Mouse (Mus musculus) CD4-positive, CD25-positive, alpha-beta regulatory T cell, adult 2 months (primary cell): Measurements from ENCODE around the gene Smg7.

Experiments used
- DNase-seq: peaks from one replicate; pipeline ENCODE4 v3.0.0-alpha.2; 2012; ENCODE audit warnings: low read depth, low spot score

Smg7 gene

GRCm38 (mm10) chr1:152840343-152840742 lies 62.1 kb downstream of the Smg7 start:
- no peak for DNase-seq

- no peak for DNase-seq
Measured at GRCm38 (mm10) chr1:152838841-152839240, 63.6 kb downstream of the Smg7 start.

GRCm38 (mm10) chr1:152838026-152838702 lies 64.3 kb downstream of the Smg7 start:
- DNase-seq = no peak

- no peak for DNase-seq
Measured at GRCm38 (mm10) chr1:152835061-152835460, 67.4 kb downstream of the Smg7 start.

- DNase-seq = no peak
Measured at GRCm38 (mm10) chr1:152832316-152832715, 70.1 kb downstream of the Smg7 start.

- no peak for DNase-seq
Measured at GRCm38 (mm10) chr1:152831619-152832018, 70.8 kb downstream of the Smg7 start.

- DNase-seq = no peak
Measured at GRCm38 (mm10) chr1:152831003-152831402, 71.4 kb downstream of the Smg7 start.

- no peak for DNase-seq
Measured at GRCm38 (mm10) chr1:152830054-152830453, 72.4 kb downstream of the Smg7 start.

GRCm38 (mm10) chr1:152828637-152829355 lies 73.7 kb downstream of the Smg7 start:
- DNase-seq = no peak

- no peak for DNase-seq
Measured at GRCm38 (mm10) chr1:152828168-152828567, 74.3 kb downstream of the Smg7 start.

- DNase-seq = no peak
Measured at GRCm38 (mm10) chr1:152826446-152826845, 76.0 kb downstream of the Smg7 start.

- no peak for DNase-seq
Measured at GRCm38 (mm10) chr1:152824206-152824605, 78.2 kb downstream of the Smg7 start.

- DNase-seq = no peak
Measured at GRCm38 (mm10) chr1:152821746-152822145, 80.7 kb downstream of the Smg7 start.

- no peak for DNase-seq
Measured at GRCm38 (mm10) chr1:152820911-152821695, 81.3 kb downstream of the Smg7 start.

GRCm38 (mm10) chr1:152819558-152819957 lies 82.9 kb downstream of the Smg7 start:
- no peak for DNase-seq

GRCm38 (mm10) chr1:152817794-152818193 lies 84.7 kb downstream of the Smg7 start:
- DNase-seq = no peak

GRCm38 (mm10) chr1:152817027-152817769 lies 85.2 kb downstream of the Smg7 start:
- no peak for DNase-seq

- DNase-seq = peak; percentile 11
Measured at GRCm38 (mm10) chr1:152815265-152815701, 87.2 kb downstream of the Smg7 start.

GRCm38 (mm10) chr1:152810533-152811439 lies 91.7 kb downstream of the Smg7 start:
- DNase-seq = no peak

GRCm38 (mm10) chr1:152809541-152810252 lies 92.7 kb downstream of the Smg7 start:
- no peak for DNase-seq
